Mouse (Mus musculus) midbrain, embryonic 15.5 days (tissue): ENCODE results near the gene Znrf2. TPM values are rescaled to one million over a fixed set of nuclear protein-coding genes. Genes with fewer than 3 reads are reported as not detected.
"Not testable (repeated sequence)": the region's sequence is repeated elsewhere in the genome, so short reads cannot be mapped to it uniquely, and the experiment has no call there.

Source experiments
- ATAC-seq: fragments of 200-750 bp; cut with Nextera tagmentation; replicated peaks from 2 replicates; pipeline ENCODE4 v1.8.0; 2017; ENCODE audit warnings: moderate TSS enrichment
- H3K27ac ChIP-seq: fragments of 300-500 bp; sonication (generic); 2 replicates; pipeline ENCODE4 v1.5.1; 2015; ENCODE audit warnings: mild to moderate bottlenecking, inconsistent platforms
- H3K27me3 ChIP-seq: fragments of 300-500 bp; sonication (generic); replicated peaks from 2 replicates; pipeline ENCODE4 v1.6.1; 2015; ENCODE audit warnings: inconsistent platforms
- H3K36me3 ChIP-seq: fragments of 300-500 bp; sonication (generic); replicated peaks from 2 replicates; pipeline ENCODE4 v1.6.1; 2015; ENCODE audit warnings: inconsistent platforms
- H3K4me1 ChIP-seq: fragments of 300-500 bp; sonication (generic); 2 replicates; pipeline ENCODE4 v1.6.1; 2015; ENCODE audit warnings: inconsistent platforms
- H3K4me2 ChIP-seq: fragments of 300-500 bp; sonication (generic); 2 replicates; pipeline ENCODE4 v1.6.1; 2015; ENCODE audit warnings: inconsistent platforms, mild to moderate bottlenecking, moderate library complexity
- H3K4me3 ChIP-seq: fragments of 300-500 bp; sonication (generic); 2 replicates; pipeline ENCODE4 v1.5.1; 2015; ENCODE audit warnings: mild to moderate bottlenecking, inconsistent platforms
- H3K9ac ChIP-seq: fragments of 300-500 bp; sonication (generic); 2 replicates; pipeline ENCODE4 v1.6.1; 2015; ENCODE audit warnings: mild to moderate bottlenecking, inconsistent platforms
- H3K9me3 ChIP-seq: fragments of 300-500 bp; sonication (generic); 2 replicates; pipeline ENCODE4 v1.6.1; 2016; ENCODE audit warnings: inconsistent platforms
- WGBS: fragments of 180-500 bp; shearing (Covaris S2); methylation state at CpG from one replicate; pipeline ENCODE4 v1.1.7; 2015; ENCODE audit warnings: mixed read lengths; 5-methylcytosine and 5-hydroxymethylcytosine counted together
- polyA plus RNA-seq: library from polyadenylated mRNA; unstranded; fragments of >200 nt; fragmentation: Nextera tagmentation; extraction: Ambion mirVana; gene quantifications from 2 replicates; pipeline ENCODE4 v1.2.1, GENCODE M21; 2015

The Znrf2 gene
- polyA plus RNA-seq, 1 experiment from 2014 or later: 6.6 TPM

DNA sequence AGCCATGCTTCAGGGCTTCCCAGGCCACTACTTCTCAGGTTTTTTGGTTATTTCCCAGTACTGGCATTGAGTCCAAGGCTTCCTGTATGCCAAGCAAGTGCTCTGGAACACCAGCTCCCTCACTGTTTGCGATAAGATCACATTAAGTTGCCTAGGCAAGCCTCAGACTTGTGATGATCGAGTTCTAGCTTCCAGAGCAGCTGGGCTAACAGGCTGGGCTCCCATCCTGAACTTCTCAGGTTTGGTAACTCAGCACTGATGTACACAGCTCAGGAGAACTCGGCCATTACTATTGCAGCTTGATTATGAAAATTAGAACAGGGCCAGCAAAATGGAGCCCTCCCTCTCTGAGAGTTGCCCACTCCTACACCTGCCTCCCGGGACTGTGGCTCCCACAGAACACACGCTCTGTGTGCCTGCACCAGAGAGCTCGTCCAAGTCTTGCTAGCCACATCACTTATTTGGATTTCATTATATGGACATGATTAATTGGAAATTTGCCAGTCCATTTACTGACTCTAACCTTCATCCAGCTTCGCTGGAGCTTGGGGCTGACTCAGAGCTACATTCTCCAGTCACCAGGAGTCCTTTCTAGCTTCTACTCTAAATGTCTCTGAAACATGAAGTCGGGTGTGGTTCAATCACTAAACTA, 14.5 kb downstream of the Znrf2 start:
- Histone ChIP-seq H3K4me3 (no peak overlapping the region), H3K4me2 (no peak overlapping the region), H3K27ac (no peak overlapping the region), H3K36me3 (no peaks in the 10 kb centered on the region), H3K27me3 (no peaks in the 10 kb centered on the region), H3K9ac (no peak overlapping the region), H3K4me1 (0 out of 2 replicates have a peak, but pooled peaks cover 6% of the 10 kb centered on the region), H3K9me3 (no peaks in the 10 kb centered on the region)
- WGBS: 74% methylated on average over 8 of the region's 8 CpGs
- ATAC-seq: no peak; the same call in 1 of the 2 replicates

DNA sequence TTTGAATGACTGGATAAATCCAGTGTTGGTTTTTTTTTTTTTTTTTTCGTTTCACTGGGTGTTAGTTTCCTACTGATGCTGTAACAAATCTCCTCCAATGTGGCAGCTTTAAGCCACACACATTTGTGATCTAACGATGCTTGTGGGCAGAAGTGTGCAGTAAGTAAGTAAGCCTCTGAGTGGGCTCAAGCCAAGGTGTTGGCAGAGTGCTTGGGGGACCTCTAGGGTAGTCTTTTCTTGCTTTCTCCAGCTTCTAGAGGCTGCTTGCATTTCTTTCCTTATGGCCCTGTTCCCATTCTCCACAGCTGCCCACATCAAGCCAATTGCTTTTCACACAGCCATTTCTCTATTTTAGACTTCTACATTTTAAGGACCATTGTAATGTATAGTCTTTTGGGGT, 16.7 kb downstream of the Znrf2 start:
- no peak overlapping the region for H3K9ac ChIP-seq
- H3K4me3 ChIP-seq: no peak overlapping the region
- 0 out of 2 replicates have a peak, but pooled peaks cover 6% of the 10 kb centered on the region for H3K4me1 ChIP-seq
- no peaks in the 10 kb centered on the region for H3K27me3 ChIP-seq
- no peaks in the 10 kb centered on the region for H3K36me3 ChIP-seq
- 67% methylated on average over 2 of the region's 2 CpGs for WGBS
- no peak overlapping the region for H3K27ac ChIP-seq
- H3K9me3 ChIP-seq: no peaks in the 10 kb centered on the region
- no peak for ATAC-seq
- no peak overlapping the region for H3K4me2 ChIP-seq

DNA sequence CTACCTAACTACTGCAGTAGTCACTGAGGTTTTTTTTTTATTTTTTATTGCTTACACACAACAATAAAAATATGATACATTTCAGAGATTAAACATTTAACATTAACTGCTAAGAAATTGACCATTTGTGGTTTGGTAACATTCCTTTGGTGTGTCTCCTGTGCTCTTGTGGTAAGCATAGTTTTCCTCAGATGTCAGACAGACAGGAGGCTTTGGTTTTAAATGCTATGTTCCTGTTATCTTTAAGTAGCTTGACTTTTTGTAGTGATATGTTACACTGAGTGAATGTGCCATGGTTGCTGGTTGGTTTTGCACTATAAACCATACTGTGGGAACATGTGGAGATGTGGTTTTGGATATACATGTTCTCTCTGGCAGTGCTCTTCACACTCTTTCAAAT, 19.9 kb downstream of the Znrf2 start:
- Histone ChIP-seq H3K27ac (no peak overlapping the region), H3K4me3 (no peak overlapping the region), H3K9ac (no peak overlapping the region), H3K4me2 (no peak overlapping the region), H3K4me1 (no peaks in the 10 kb centered on the region), H3K27me3 (no peaks in the 10 kb centered on the region), H3K36me3 (no peaks in the 10 kb centered on the region), H3K9me3 (no peaks in the 10 kb centered on the region)
- no peak for ATAC-seq

DNA sequence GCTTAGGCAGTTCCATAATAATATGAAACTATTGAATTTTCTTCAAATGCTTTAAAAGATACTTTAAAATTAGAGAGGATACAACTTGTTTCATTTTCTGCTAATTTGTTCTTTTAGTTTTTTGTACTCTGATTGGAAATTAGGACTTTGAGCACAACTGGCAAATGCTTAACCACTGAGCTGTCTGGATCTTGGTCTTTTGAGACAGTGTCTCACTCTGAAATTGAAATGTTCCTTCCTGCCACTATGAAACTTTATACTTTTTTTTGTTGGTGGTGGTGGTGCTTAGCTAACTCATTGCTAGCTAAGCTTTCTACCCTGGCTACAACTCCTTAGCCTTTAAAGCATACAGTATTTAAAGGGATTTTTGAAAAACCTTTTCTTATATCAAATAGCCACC, 24.7 kb downstream of the Znrf2 start:
- H3K27me3 ChIP-seq: no peaks in the 10 kb centered on the region
- no peak overlapping the region for H3K4me3 ChIP-seq
- no peak for ATAC-seq
- no peaks in the 10 kb centered on the region for H3K4me1 ChIP-seq
- H3K27ac ChIP-seq: no peak overlapping the region
- no peaks in the 10 kb centered on the region for H3K36me3 ChIP-seq
- no peak overlapping the region for H3K4me2 ChIP-seq
- H3K9ac ChIP-seq: no peak overlapping the region
- no peaks in the 10 kb centered on the region for H3K9me3 ChIP-seq

DNA sequence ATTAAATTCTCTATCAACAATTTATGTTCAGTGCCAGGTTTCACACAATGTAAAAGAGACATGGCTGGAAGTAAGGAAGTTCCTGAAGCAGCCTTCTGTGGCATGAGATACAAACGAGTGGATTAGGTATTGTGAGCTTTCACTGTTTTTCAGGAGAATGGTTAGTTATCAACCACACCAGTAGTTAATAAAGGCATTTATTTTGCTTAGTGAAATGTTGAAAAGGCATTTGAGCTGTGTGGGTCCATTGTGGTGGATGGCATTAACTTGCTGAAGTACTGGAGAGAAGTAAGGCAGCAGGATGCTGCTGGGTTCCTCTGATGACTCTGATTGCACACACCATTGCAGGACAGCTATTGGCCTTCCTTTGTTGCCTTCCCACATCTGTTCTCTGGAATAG, 25.3 kb downstream of the Znrf2 start:
- H3K36me3 ChIP-seq: no peaks in the 10 kb centered on the region
- H3K4me3 ChIP-seq: no peak overlapping the region
- H3K4me1 ChIP-seq: no peaks in the 10 kb centered on the region
- WGBS: 15% methylated on average over 1 of the region's 1 CpGs
- H3K9me3 ChIP-seq: no peaks in the 10 kb centered on the region
- no peak overlapping the region for H3K4me2 ChIP-seq
- no peak overlapping the region for H3K27ac ChIP-seq
- H3K27me3 ChIP-seq: no peaks in the 10 kb centered on the region
- H3K9ac ChIP-seq: no peak overlapping the region
- no peak for ATAC-seq

DNA sequence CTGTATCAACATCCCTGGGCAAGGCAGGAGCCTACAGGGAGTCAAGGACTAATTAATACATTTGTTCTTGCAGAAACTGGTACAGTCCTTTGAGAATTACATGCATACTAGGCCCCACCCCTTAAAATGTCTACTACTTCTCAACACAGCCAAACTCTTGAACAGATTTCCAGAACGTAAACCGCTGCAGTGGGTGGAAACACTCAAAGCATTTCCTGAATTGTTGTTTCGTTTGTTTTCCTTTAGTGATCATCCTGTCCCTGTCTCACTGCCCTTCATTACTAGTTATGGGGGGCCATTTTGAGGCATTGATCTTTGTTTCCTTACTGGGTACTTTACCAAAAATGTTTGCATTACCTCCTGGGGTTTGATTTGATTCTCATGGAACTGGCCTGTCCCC, 31.8 kb downstream of the Znrf2 start:
- WGBS: 84% methylated on average over 3 of the region's 3 CpGs
- peaks cover 10% of the 10 kb centered on the region for H3K4me1 ChIP-seq
- H3K4me3 ChIP-seq: no peak overlapping the region
- ATAC-seq: no peak
- no peaks in the 10 kb centered on the region for H3K27me3 ChIP-seq
- no peak overlapping the region for H3K4me2 ChIP-seq
- H3K9me3 ChIP-seq: no peaks in the 10 kb centered on the region
- no peak overlapping the region for H3K9ac ChIP-seq
- no peak overlapping the region for H3K27ac ChIP-seq
- no peaks in the 10 kb centered on the region for H3K36me3 ChIP-seq

DNA sequence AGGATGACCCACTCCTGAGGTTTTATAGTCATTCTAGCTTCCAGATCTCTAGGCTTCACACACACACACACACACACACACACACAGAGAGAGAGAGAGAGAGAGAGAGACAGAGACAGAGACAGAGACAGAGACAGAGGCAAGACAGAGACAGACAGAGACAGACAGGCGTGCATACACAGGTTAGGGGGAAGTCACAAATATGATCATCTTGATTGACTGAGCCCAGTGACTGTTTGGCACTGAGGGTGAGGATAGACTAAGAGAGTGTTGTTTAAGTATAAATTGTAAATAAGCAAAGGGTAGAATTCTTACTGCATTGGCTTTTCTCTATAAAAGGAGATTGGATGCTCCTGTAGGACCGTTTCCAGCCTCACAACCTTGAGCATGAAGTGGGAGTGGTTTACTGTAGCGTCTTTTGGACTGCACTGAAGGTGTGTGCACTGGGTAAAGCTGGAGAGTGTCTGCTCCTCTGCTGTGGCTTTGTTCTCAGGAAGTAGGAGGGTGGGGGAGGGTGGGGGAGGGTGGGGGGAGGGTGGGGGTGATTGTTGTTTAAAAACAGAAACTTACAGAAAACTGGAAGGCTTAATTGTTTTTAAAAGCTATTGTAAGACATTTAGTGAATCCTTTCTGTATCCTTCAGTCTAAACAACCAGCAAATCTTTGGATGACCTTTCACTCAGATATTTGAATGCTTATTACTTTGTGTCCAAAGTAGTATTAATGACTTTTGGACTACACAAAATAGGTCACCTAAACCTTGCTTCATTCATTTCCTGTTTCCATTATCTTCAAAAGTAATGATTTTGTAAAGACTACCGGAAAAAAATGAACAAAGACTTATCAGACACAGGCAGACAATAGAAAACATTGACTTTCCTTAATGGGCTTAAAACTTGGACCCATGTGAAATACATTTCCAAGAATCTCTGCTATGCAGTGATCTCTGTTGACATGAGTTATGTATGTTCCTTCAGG, 32.8 kb downstream of the Znrf2 start:
- peaks cover 10% of the 10 kb centered on the region for H3K4me1 ChIP-seq
- H3K4me3 ChIP-seq: no peak overlapping the region
- H3K4me2 ChIP-seq: no peak overlapping the region
- ATAC-seq: no peak
- no peaks in the 10 kb centered on the region for H3K36me3 ChIP-seq
- no peak overlapping the region for H3K27ac ChIP-seq
- H3K27me3 ChIP-seq: no peaks in the 10 kb centered on the region
- no peaks in the 10 kb centered on the region for H3K9me3 ChIP-seq
- no peak overlapping the region for H3K9ac ChIP-seq
- WGBS: 45% methylated on average over 4 of the region's 4 CpGs

DNA sequence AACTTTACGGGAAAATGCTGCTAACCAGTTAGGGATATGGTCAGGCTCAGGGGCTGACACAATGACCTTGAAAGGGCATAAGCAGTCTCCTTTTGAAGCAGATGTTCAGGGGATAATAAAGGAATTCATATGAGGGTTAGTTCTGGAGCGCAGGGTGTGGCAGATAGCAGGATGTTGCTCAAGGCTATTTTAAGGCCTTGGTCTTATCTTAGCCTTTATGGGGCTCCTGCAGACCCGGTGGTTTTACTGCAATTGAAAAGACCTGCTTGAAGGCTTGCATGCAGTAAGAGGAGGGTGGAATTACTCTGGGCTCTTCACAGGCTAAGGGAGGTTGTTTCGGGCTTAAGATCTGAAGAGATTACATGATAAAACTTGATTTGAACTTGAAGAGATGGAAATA, 35.1 kb downstream of the Znrf2 start:
- H3K9ac ChIP-seq: no peak overlapping the region
- WGBS: 47% methylated on average over 4 of the region's 4 CpGs
- no peak overlapping the region for H3K4me2 ChIP-seq
- no peaks in the 10 kb centered on the region for H3K36me3 ChIP-seq
- no peak overlapping the region for H3K27ac ChIP-seq
- no peaks in the 10 kb centered on the region for H3K27me3 ChIP-seq
- H3K4me1 ChIP-seq: peaks cover 10% of the 10 kb centered on the region
- H3K9me3 ChIP-seq: no peaks in the 10 kb centered on the region
- no peak for ATAC-seq
- no peak overlapping the region for H3K4me3 ChIP-seq

DNA sequence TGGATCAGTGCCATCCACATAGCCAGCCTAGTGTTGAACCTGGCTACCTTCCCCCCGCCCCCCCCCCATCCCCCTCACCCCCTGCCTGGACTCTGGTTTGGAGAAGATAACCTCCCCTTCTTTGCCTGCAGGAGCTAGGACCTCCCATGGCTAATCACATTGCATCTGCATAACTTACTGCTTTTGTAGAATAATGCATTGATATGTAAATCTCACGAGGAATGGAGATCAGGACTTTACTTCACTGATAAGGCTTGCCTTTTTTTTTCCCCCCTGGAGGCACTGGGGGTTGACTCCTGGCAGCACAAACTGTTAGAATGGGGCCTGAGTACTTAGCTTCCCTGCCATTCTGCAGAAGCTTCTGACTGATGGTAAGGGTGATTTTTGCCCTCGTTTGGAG, 36.0 kb downstream of the Znrf2 start:
- Histone ChIP-seq H3K9me3 (no peaks in the 10 kb centered on the region), H3K27ac (no peak overlapping the region), H3K9ac (no peak overlapping the region), H3K36me3 (no peaks in the 10 kb centered on the region), H3K4me2 (no peak overlapping the region), H3K4me1 (peaks cover 10% of the 10 kb centered on the region), H3K27me3 (no peaks in the 10 kb centered on the region), H3K4me3 (no peak overlapping the region)
- 3% methylated on average over 3 of the region's 3 CpGs for WGBS
- no peak for ATAC-seq

DNA sequence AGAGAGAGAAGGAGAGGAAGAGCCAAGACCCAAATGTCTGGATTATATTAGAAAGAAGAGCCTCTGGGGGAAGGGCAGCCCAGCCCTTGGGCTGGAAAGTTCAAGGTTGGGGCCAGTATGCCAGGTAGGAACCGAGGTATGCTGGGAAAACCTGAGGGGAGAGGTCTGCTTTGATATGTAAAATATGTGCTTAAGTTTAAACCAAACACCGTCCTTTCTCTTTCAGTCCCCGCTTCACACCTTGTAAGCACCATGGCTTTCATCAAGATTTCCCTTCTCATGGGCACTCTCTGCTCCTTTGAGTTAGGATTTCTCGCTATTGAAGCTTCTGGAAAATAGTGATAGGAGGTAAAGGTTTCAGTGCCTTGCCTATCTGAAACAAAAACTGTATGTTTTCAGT, 38.1 kb downstream of the Znrf2 start:
- Histone ChIP-seq H3K9ac (no peak overlapping the region), H3K27ac (no peak overlapping the region), H3K4me2 (no peak overlapping the region), H3K4me1 (peaks cover 10% of the 10 kb centered on the region), H3K27me3 (no peaks in the 10 kb centered on the region), H3K4me3 (no peak overlapping the region), H3K36me3 (no peaks in the 10 kb centered on the region), H3K9me3 (no peaks in the 10 kb centered on the region)
- WGBS: 49% methylated on average over 4 of the region's 4 CpGs
- no peak for ATAC-seq

DNA sequence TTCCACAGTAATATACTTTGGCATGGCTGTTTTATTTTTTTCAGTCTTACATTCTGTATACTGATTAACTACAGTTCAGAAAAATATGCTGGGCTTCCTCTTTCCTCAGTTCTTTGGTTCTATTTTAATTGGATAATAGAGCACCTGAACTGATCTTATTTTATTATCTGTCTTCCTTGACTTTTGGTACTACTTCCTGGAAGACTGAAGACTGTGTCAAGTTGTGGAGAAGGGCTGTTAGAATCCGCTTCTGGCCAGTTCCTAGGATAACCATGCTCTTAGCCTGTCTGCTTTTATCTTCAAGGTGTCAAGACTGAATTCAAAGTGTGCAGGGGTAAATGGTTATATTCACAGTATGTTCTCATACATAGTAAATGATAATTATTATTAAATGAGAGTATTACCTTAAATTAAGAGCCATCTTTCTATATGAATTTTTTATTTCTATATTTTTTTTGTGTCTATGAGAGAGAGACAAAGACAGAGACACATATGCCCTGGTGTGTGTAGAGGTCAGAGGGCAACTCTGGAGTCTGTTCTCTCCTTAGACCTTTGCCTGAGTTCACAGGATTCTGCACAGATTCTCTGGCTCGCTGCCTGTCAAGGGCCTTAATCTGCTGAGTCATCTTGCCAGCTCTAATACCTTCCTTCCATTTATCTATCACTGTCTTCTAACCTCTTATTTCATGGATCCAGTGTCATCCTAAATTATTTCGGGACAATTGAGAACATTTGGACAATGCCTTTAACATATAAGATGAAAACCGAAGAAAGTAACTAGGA, 39.3 kb downstream of the Znrf2 start:
- Histone ChIP-seq H3K27ac (no peak overlapping the region), H3K4me3 (no peak overlapping the region), H3K9ac (no peak overlapping the region), H3K9me3 (no peaks in the 10 kb centered on the region), H3K27me3 (no peaks in the 10 kb centered on the region), H3K4me1 (peaks cover 10% of the 10 kb centered on the region), H3K36me3 (no peaks in the 10 kb centered on the region), H3K4me2 (no peak overlapping the region)
- 59% methylated on average over 4 of the region's 4 CpGs for WGBS
- no peak for ATAC-seq

DNA sequence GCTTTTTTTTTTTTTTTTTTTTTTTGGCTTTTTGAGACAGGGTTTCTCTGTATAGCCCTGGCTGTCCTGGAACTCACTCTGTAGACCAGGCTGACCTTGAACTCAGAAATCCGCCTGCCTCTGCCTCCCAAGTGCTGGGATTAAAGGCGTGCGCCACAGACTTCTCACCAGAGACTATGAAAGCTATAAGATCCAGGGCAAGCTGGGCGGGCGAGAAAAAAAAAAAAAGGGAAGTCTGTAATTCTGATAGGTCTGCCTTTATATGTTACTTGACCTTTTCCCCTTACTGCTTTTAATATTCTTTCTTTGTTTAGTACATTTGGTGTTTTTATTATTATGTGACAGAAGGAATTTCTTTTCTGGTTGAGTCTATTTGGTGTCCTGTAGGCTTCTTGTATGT, 42.4 kb downstream of the Znrf2 start:
- not testable (repeated sequence) for ATAC-seq, H3K4me2 ChIP-seq, H3K27ac ChIP-seq, H3K9me3 ChIP-seq, H3K4me3 ChIP-seq, H3K36me3 ChIP-seq, H3K27me3 ChIP-seq, H3K9ac ChIP-seq, H3K4me1 ChIP-seq
- WGBS: 96% methylated on average over 5 of the region's 5 CpGs
